Mouse (Mus musculus) heart, postnatal 0 days (tissue): ENCODE results near the gene Slc12a9. TPM values are rescaled to one million over a fixed set of nuclear protein-coding genes. Genes with fewer than 3 reads are reported as not detected.

Experiments used
- ATAC-seq: fragments of 200-750 bp; cut with Nextera tagmentation; 2 replicates; pipeline ENCODE4 v1.8.0; 2017; ENCODE audit warnings: low read depth, moderate number of reproducible peaks, moderate library complexity; ENCODE audit not compliant: insufficient read depth
- DNase-seq: peaks from one replicate; pipeline ENCODE4 v3.0.0-alpha.2; 2016; ENCODE audit warnings: low spot score
- H3K27ac ChIP-seq: fragments of 300-500 bp; sonication (generic); 2 replicates; pipeline ENCODE4 v1.5.1; 2014; ENCODE audit warnings: low read depth, mild to moderate bottlenecking
- H3K27me3 ChIP-seq: fragments of 300-500 bp; sonication (generic); 2 replicates; pipeline ENCODE4 v1.6.1; 2014; ENCODE audit warnings: low read length, mixed read lengths; ENCODE audit not compliant: control insufficient read depth, insufficient read depth
- H3K36me3 ChIP-seq: fragments of 300-500 bp; sonication (generic); replicated peaks from 2 replicates; pipeline ENCODE4 v1.6.1; 2014; ENCODE audit warnings: low read length, mixed read lengths; ENCODE audit not compliant: control insufficient read depth, insufficient read depth
- H3K4me1 ChIP-seq: fragments of 300-500 bp; sonication (generic); 2 replicates; pipeline ENCODE4 v1.6.1; 2014; ENCODE audit warnings: antibody characterized with exemption; ENCODE audit not compliant: control insufficient read depth, insufficient read depth
- H3K4me2 ChIP-seq: fragments of 300-500 bp; sonication (generic); 2 replicates; pipeline ENCODE4 v1.6.1; 2014; ENCODE audit warnings: low read depth, mild to moderate bottlenecking, low read length, moderate library complexity
- H3K4me3 ChIP-seq: fragments of 300-500 bp; sonication (generic); 2 replicates; pipeline ENCODE4 v1.5.1; 2014; ENCODE audit warnings: low read depth, low read length
- H3K9ac ChIP-seq: fragments of 300-500 bp; sonication (generic); replicated peaks from 2 replicates; pipeline ENCODE4 v1.6.1; 2014; ENCODE audit warnings: low read depth, low read length, mixed read lengths
- H3K9me3 ChIP-seq: fragments of 300-500 bp; sonication (generic); replicated peaks from 2 replicates; pipeline ENCODE4 v1.6.1; 2016; ENCODE audit warnings: low read length; ENCODE audit not compliant: control insufficient read depth
- CTCF ChIP-seq: IDR thresholded peaks from 2 replicates; pipeline ENCODE4 v1.5.1; 2016; ENCODE audit warnings: antibody characterized with exemption, control low read depth, low read depth
- EP300 ChIP-seq: IDR thresholded peaks from 2 replicates; pipeline ENCODE4 v1.6.1; 2016; ENCODE audit warnings: antibody characterized with exemption, low read depth
- whole genome bisulfite sequencing: fragments of 180-500 bp; shearing (Covaris S2); extraction: QIAGEN DNeasy Blood & Tissue Kit; methylation state at CpG from one replicate; pipeline ENCODE4 v1.1.7; 2014; 5-methylcytosine and 5-hydroxymethylcytosine counted together
- microRNA-seq: library from miRNA; unstranded; fragments of <30 nt; microRNA quantifications from one replicate; pipeline ENCODE4, GENCODE M21; 2016
- polyA plus RNA-seq: library from polyadenylated mRNA; unstranded; fragments of >200 nt; fragmentation: Nextera tagmentation; extraction: Ambion mirVana; gene quantifications from 2 replicates; pipeline ENCODE4 v1.2.1, GENCODE M21; 2015
- total RNA-seq: library from RNA; depleted of rRNA; stranded (reverse); fragments of >200 nt; gene quantifications from 2 replicates; pipeline ENCODE4 v1.2.3, GENCODE M21; 2014; ENCODE audit warnings: low replicate concordance; rRNA removed

The Slc12a9 gene
- total and polyA plus RNA-seq, 2 experiments from 2014 or later = 4.5 to 14.8 TPM

- Histone ChIP-seq H3K4me2 (no peak overlapping the region), H3K27ac (no peak overlapping the region), H3K4me1 (no peaks in the 10 kb centered on the region), H3K4me3 (no peak overlapping the region), H3K36me3 (no peaks in the 10 kb centered on the region), H3K9ac (no peak overlapping the region), H3K27me3 (no peaks in the 10 kb centered on the region), H3K9me3 (no peaks in the 10 kb centered on the region)
- 89% methylated on average over 11 of the region's 11 CpGs for WGBS
- no peak for ATAC-seq
- TF ChIP-seq CTCF (no peak), EP300 (no peak)
- no peak for DNase-seq
Measured at GRCm38 (mm10) chr5:137264787-137265186, 68.6 kb downstream of the Slc12a9 start.

Small RNA genes within 50 kb of the gene (microRNA-seq; reads per million reads assigned to microRNA genes)
- gene Mir7036 = 0.54 reads per million
- gene Mir8116 = not detected

Other genes with a start within 250 kb of the Slc12a9 start
- 15.1 and 20.3 TPM in 2 replicates for gene Trim56, start 217.4 kb downstream of the Slc12a9 start, total RNA-seq
- 4.7 and 4.9 TPM in 2 replicates for gene Trim56, start 217.4 kb downstream of the Slc12a9 start, polyA plus RNA-seq
- gene Muc3, start 184.3 kb downstream of the Slc12a9 start, total RNA-seq = not detected in 2 replicates
- gene Muc3, start 184.3 kb downstream of the Slc12a9 start, polyA plus RNA-seq = not detected in 2 replicates
- gene Muc3a, start 121.2 kb downstream of the Slc12a9 start, total RNA-seq = 0.34 TPM in 1 of 2 replicates, not detected in the other
- not detected in 2 replicates for gene Muc3a, start 121.2 kb downstream of the Slc12a9 start, polyA plus RNA-seq
- gene Ache, start 46.1 kb downstream of the Slc12a9 start, total RNA-seq = 5.3 and 5.9 TPM in 2 replicates
- 2.3 and 2.8 TPM in 2 replicates for gene Ache, start 46.1 kb downstream of the Slc12a9 start, polyA plus RNA-seq
- gene Ufsp1, start 39.0 kb downstream of the Slc12a9 start, total RNA-seq = 4.1 and 5.6 TPM in 2 replicates
- 11.5 and 11.9 TPM in 2 replicates for gene Ufsp1, start 39.0 kb downstream of the Slc12a9 start, polyA plus RNA-seq
- gene Srrt, start 25.9 kb downstream of the Slc12a9 start, total RNA-seq = 77.2 and 139 TPM in 2 replicates
- 34.9 and 38.0 TPM in 2 replicates for gene Srrt, start 25.9 kb downstream of the Slc12a9 start, polyA plus RNA-seq
- 44.8 and 46.8 TPM in 2 replicates for gene Trip6, start 19.2 kb downstream of the Slc12a9 start, total RNA-seq
- 22.9 and 28.6 TPM in 2 replicates for gene Trip6, start 19.2 kb downstream of the Slc12a9 start, polyA plus RNA-seq
- 99.2 and 113 TPM in 2 replicates for gene Ephb4, start 16.5 kb upstream of the Slc12a9 start, total RNA-seq
- gene Ephb4, start 16.5 kb upstream of the Slc12a9 start, polyA plus RNA-seq = 20.4 and 23.1 TPM in 2 replicates
- gene Zan, start 143.5 kb upstream of the Slc12a9 start, total RNA-seq = under 0.01 and 0.43 TPM in 2 replicates
- gene Zan, start 143.5 kb upstream of the Slc12a9 start, polyA plus RNA-seq = 0.04 TPM in 2 replicates
- gene Pop7, start 168.9 kb upstream of the Slc12a9 start, total RNA-seq = 40.1 and 61.3 TPM in 2 replicates
- 39.9 and 40.6 TPM in 2 replicates for gene Pop7, start 168.9 kb upstream of the Slc12a9 start, polyA plus RNA-seq
- gene Gigyf1, start 185.0 kb upstream of the Slc12a9 start, total RNA-seq = 12.0 and 17.7 TPM in 2 replicates
- gene Gigyf1, start 185.0 kb upstream of the Slc12a9 start, polyA plus RNA-seq = 7.2 TPM in 2 replicates
- not detected in 2 replicates for gene Epo, start 199.6 kb upstream of the Slc12a9 start, total RNA-seq
- gene Epo, start 199.6 kb upstream of the Slc12a9 start, polyA plus RNA-seq = not detected in 2 replicates
- 599 and 872 TPM in 2 replicates for gene Gnb2, start 199.9 kb upstream of the Slc12a9 start, total RNA-seq
- gene Gnb2, start 199.9 kb upstream of the Slc12a9 start, polyA plus RNA-seq = 301 TPM in 2 replicates
- gene Actl6b, start 219.9 kb upstream of the Slc12a9 start, total RNA-seq = not detected in 2 replicates
- gene Actl6b, start 219.9 kb upstream of the Slc12a9 start, polyA plus RNA-seq = not detected in 2 replicates
- 0.50 TPM in 1 of 2 replicates, not detected in the other for gene Tfr2, start 236.2 kb upstream of the Slc12a9 start, total RNA-seq
- gene Tfr2, start 236.2 kb upstream of the Slc12a9 start, polyA plus RNA-seq = 0.07 and 0.12 TPM in 2 replicates